Mouse (Mus musculus) heart, embryonic 16.5 days (tissue): ENCODE measurements around the gene Slx4ip. TPM values are rescaled to one million over a fixed set of nuclear protein-coding genes. Genes with fewer than 3 reads are reported as not detected.

Experiments used
- ATAC-seq: fragments of 200-750 bp; cut with Nextera tagmentation; replicated peaks from 2 replicates; pipeline ENCODE4 v1.8.0; 2017; ENCODE audit warnings: moderate number of reproducible peaks; ENCODE audit not compliant: insufficient read depth, low FRiP score; ENCODE audit errors: extremely low read depth
- H3K27ac ChIP-seq: fragments of 300-500 bp; sonication (generic); 2 replicates; pipeline ENCODE4 v1.5.1; 2014; ENCODE audit warnings: mild to moderate bottlenecking, low read length, control low read depth, moderate library complexity
- H3K27me3 ChIP-seq: fragments of 300-500 bp; sonication (generic); 2 replicates; pipeline ENCODE4 v1.6.1; 2014; ENCODE audit warnings: low read length, mixed read lengths; ENCODE audit not compliant: control insufficient read depth, insufficient read depth
- H3K36me3 ChIP-seq: fragments of 300-500 bp; sonication (generic); 2 replicates; pipeline ENCODE4 v1.6.1; 2014; ENCODE audit not compliant: control insufficient read depth, insufficient read depth
- H3K4me1 ChIP-seq: fragments of 300-500 bp; sonication (generic); 2 replicates; pipeline ENCODE4 v1.6.1; 2014; ENCODE audit warnings: low read length, mixed read lengths; ENCODE audit not compliant: control insufficient read depth, insufficient read depth
- H3K4me2 ChIP-seq: fragments of 300-500 bp; sonication (generic); 2 replicates; pipeline ENCODE4 v1.6.1; 2014; ENCODE audit warnings: low read depth, mild to moderate bottlenecking, control low read depth, low read length
- H3K4me3 ChIP-seq: fragments of 300-500 bp; sonication (generic); 2 replicates; pipeline ENCODE4 v1.5.1; 2014; ENCODE audit warnings: mild to moderate bottlenecking, control low read depth, low read length
- H3K9ac ChIP-seq: fragments of 300-500 bp; sonication (generic); 2 replicates; pipeline ENCODE4 v1.6.1; 2014; ENCODE audit warnings: low read length, control low read depth
- H3K9me3 ChIP-seq: fragments of 300-500 bp; sonication (generic); replicated peaks from 2 replicates; pipeline ENCODE4 v1.6.1; 2016; ENCODE audit warnings: low read length; ENCODE audit not compliant: control insufficient read depth
- WGBS: fragments of 180-500 bp; shearing (Covaris S2); extraction: QIAGEN DNeasy Blood & Tissue Kit; methylation state at CpG from one replicate; pipeline ENCODE4 v1.1.7; 2014; 5-methylcytosine and 5-hydroxymethylcytosine counted together
- polyA plus RNA-seq: library from polyadenylated mRNA; unstranded; fragments of >200 nt; fragmentation: Nextera tagmentation; extraction: Ambion mirVana; gene quantifications from 2 replicates; pipeline ENCODE4 v1.2.1, GENCODE M21; 2015

The Slx4ip gene
- polyA plus RNA-seq, 1 experiment from 2014 or later: 4.3 TPM

GRCm38 (mm10) chr2:137013151-137013550, 122.1 kb downstream of the Slx4ip start:
- H3K9ac ChIP-seq: no peak overlapping the region
- H3K27me3 ChIP-seq: no peaks in the 10 kb centered on the region
- no peak overlapping the region for H3K4me2 ChIP-seq
- H3K9me3 ChIP-seq: no peaks in the 10 kb centered on the region
- 73% methylated on average over 3 of the region's 3 CpGs for WGBS
- no peaks in the 10 kb centered on the region; the same call in 1 of the 2 replicates for H3K36me3 ChIP-seq
- no peak overlapping the region for H3K4me3 ChIP-seq
- ATAC-seq: no peak
- no peaks in the 10 kb centered on the region for H3K4me1 ChIP-seq
- no peak overlapping the region for H3K27ac ChIP-seq

- no peak overlapping the region for H3K4me3 ChIP-seq
- H3K27ac ChIP-seq: no peak overlapping the region
- H3K27me3 ChIP-seq: no peaks in the 10 kb centered on the region
- H3K4me1 ChIP-seq: no peaks in the 10 kb centered on the region
- ATAC-seq: no peak; the same call in 1 of the 2 replicates
- no peak overlapping the region for H3K9ac ChIP-seq
- WGBS: 56% methylated on average over 4 of the region's 4 CpGs
- no peaks in the 10 kb centered on the region; the same call in 1 of the 2 replicates for H3K36me3 ChIP-seq
- no peak overlapping the region for H3K4me2 ChIP-seq
- no peaks in the 10 kb centered on the region for H3K9me3 ChIP-seq
Measured at GRCm38 (mm10) chr2:137013811-137014350, 122.9 kb downstream of the Slx4ip start.

- no peak overlapping the region for H3K9ac ChIP-seq
- H3K27ac ChIP-seq: no peak overlapping the region
- no peak overlapping the region for H3K4me2 ChIP-seq
- no peaks in the 10 kb centered on the region for H3K4me1 ChIP-seq
- H3K9me3 ChIP-seq: no peaks in the 10 kb centered on the region
- WGBS: 75% methylated on average over 2 of the region's 2 CpGs
- no peaks in the 10 kb centered on the region; the same call in 1 of the 2 replicates for H3K36me3 ChIP-seq
- H3K4me3 ChIP-seq: no peak overlapping the region
- no peaks in the 10 kb centered on the region for H3K27me3 ChIP-seq
- ATAC-seq: no peak
Measured at GRCm38 (mm10) chr2:137014423-137014822, 123.4 kb downstream of the Slx4ip start.

- no peaks in the 10 kb centered on the region for H3K27me3 ChIP-seq
- no peak overlapping the region for H3K4me2 ChIP-seq
- H3K27ac ChIP-seq: no peak overlapping the region
- no peaks in the 10 kb centered on the region for H3K4me1 ChIP-seq
- no peak for ATAC-seq
- H3K9me3 ChIP-seq: no peaks in the 10 kb centered on the region
- H3K9ac ChIP-seq: no peak overlapping the region
- 80% methylated on average over 2 of the region's 2 CpGs for whole genome bisulfite sequencing
- no peaks in the 10 kb centered on the region; the same call in 1 of the 2 replicates for H3K36me3 ChIP-seq
- H3K4me3 ChIP-seq: no peak overlapping the region
Measured at GRCm38 (mm10) chr2:137044122-137044521, 153.1 kb downstream of the Slx4ip start.

- H3K36me3 ChIP-seq: no peaks in the 10 kb centered on the region; the same call in 1 of the 2 replicates
- no peak overlapping the region for H3K4me2 ChIP-seq
- no peak overlapping the region for H3K4me3 ChIP-seq
- 62% methylated on average over 2 of the region's 2 CpGs for WGBS
- H3K27ac ChIP-seq: no peak overlapping the region
- H3K4me1 ChIP-seq: no peaks in the 10 kb centered on the region
- H3K9me3 ChIP-seq: no peaks in the 10 kb centered on the region
- ATAC-seq: no peak
- H3K9ac ChIP-seq: no peak overlapping the region
- H3K27me3 ChIP-seq: no peaks in the 10 kb centered on the region
Measured at GRCm38 (mm10) chr2:137049367-137049766, 158.3 kb downstream of the Slx4ip start.

- no peaks in the 10 kb centered on the region for H3K27me3 ChIP-seq
- ATAC-seq: no peak
- H3K4me1 ChIP-seq: no peaks in the 10 kb centered on the region
- no peaks in the 10 kb centered on the region for H3K9me3 ChIP-seq
- H3K4me2 ChIP-seq: no peak overlapping the region
- H3K4me3 ChIP-seq: no peak overlapping the region
- H3K36me3 ChIP-seq: no peaks in the 10 kb centered on the region
- no peak overlapping the region for H3K27ac ChIP-seq
- H3K9ac ChIP-seq: no peak overlapping the region
- 69% methylated on average over 1 of the region's 1 CpGs for WGBS
Measured at GRCm38 (mm10) chr2:137049906-137050305, 158.9 kb downstream of the Slx4ip start.

- Histone ChIP-seq H3K9me3 (no peaks in the 10 kb centered on the region), H3K36me3 (no peaks in the 10 kb centered on the region), H3K4me2 (no peak overlapping the region), H3K9ac (no peak overlapping the region), H3K4me3 (no peak overlapping the region), H3K27me3 (no peaks in the 10 kb centered on the region), H3K27ac (no peak overlapping the region), H3K4me1 (peaks cover 8% of the 10 kb centered on the region)
- no peak for ATAC-seq
- WGBS: 79% methylated on average over 1 of the region's 1 CpGs
Measured at GRCm38 (mm10) chr2:137063829-137064228, 172.8 kb downstream of the Slx4ip start.

- H3K27me3 ChIP-seq: no peaks in the 10 kb centered on the region
- no peak overlapping the region for H3K27ac ChIP-seq
- H3K9ac ChIP-seq: no peak overlapping the region
- H3K4me1 ChIP-seq: peaks cover 8% of the 10 kb centered on the region
- no peak overlapping the region for H3K4me2 ChIP-seq
- WGBS: 77% methylated on average over 3 of the region's 3 CpGs
- no peaks in the 10 kb centered on the region for H3K36me3 ChIP-seq
- H3K4me3 ChIP-seq: no peak overlapping the region
- H3K9me3 ChIP-seq: no peaks in the 10 kb centered on the region
- ATAC-seq: no peak
Measured at GRCm38 (mm10) chr2:137064513-137064912, 173.5 kb downstream of the Slx4ip start.

- H3K9ac ChIP-seq: no peak overlapping the region
- H3K27me3 ChIP-seq: no peaks in the 10 kb centered on the region
- H3K4me3 ChIP-seq: no peak overlapping the region
- H3K4me1 ChIP-seq: peaks cover 8% of the 10 kb centered on the region
- H3K4me2 ChIP-seq: no peak overlapping the region
- H3K9me3 ChIP-seq: no peaks in the 10 kb centered on the region
- 0 out of 2 replicates have a peak, but pooled peaks have one; percentile 45 for ATAC-seq
- H3K36me3 ChIP-seq: no peaks in the 10 kb centered on the region
- WGBS: 76% methylated on average over 10 of the region's 10 CpGs
- H3K27ac ChIP-seq: no peak overlapping the region
Measured at GRCm38 (mm10) chr2:137067479-137068110, 176.6 kb downstream of the Slx4ip start.
